Mouse (Mus musculus): ENCODE results near the gene Vgll1.

Vgll1 gene

GRCm38 (mm10) chrX:57087806-57088205 lies at the start of gene Vgll1:
Gene Vgll1, plus strand, starts transcription at chrX:57088106.
- no peak for DNase-seq (ENCODE audit: low spot score)

- no peak for DNase-seq (ENCODE audit: low spot score)
These were observed 45.1 kb upstream of the Vgll1 start, which contains the start of gene Brs3 for GRCm38 (mm10) chrX:57042774-57043173. Gene Brs3, plus strand, starts transcription at chrX:57043074.

- no peak for DNase-seq (ENCODE audit: low spot score)
These were observed 44.0 kb upstream of the Vgll1 start for GRCm38 (mm10) chrX:57043869-57044268.

GRCm38 (mm10) chrX:57052848-57053173 lies 35.1 kb upstream of the Vgll1 start:
- DNase-seq (ENCODE audit: low spot score), result no peak

- DNase-seq (ENCODE audit: low spot score), result peak; percentile 67
These were observed 34.5 kb upstream of the Vgll1 start, which contains the start of gene Htatsf1 for GRCm38 (mm10) chrX:57053174-57053992. Gene Htatsf1, plus strand, starts transcription at chrX:57053583.

DNA sequence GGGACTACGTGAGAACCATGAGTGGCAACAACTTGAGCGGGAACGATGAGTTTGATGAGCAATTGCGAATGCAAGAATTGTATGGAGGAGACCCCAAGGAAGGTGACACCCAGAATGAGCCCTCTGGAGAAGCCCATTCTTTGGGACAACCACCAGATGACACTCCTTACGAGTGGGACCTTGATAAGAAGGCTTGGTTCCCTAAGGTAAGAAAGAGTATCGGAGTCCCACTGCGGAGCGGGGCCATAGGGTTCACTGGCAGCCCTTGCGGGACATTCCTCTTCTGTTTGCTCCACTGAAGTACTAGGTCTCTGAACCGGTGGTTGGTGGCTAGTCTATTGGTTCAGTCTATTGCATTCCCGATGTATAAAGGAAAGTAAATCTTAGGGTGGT lies 33.9 kb upstream of the Vgll1 start:
- DNase-seq (ENCODE audit: low spot score), result no peak

- no peak for DNase-seq (ENCODE audit: low spot score)
These were observed 6.4 kb upstream of the Vgll1 start for GRCm38 (mm10) chrX:57081496-57081895.

GRCm38 (mm10) chrX:57103415-57103814 lies 15.5 kb downstream of the Vgll1 start:
- DNase-seq (ENCODE audit: low spot score), result no peak

- no peak for DNase-seq (ENCODE audit: low spot score)
These were observed 19.1 kb downstream of the Vgll1 start for GRCm38 (mm10) chrX:57106956-57107355.

- DNase-seq (ENCODE audit: low spot score), result no peak
These were observed 30.2 kb downstream of the Vgll1 start for GRCm38 (mm10) chrX:57118143-57118542.

DNA sequence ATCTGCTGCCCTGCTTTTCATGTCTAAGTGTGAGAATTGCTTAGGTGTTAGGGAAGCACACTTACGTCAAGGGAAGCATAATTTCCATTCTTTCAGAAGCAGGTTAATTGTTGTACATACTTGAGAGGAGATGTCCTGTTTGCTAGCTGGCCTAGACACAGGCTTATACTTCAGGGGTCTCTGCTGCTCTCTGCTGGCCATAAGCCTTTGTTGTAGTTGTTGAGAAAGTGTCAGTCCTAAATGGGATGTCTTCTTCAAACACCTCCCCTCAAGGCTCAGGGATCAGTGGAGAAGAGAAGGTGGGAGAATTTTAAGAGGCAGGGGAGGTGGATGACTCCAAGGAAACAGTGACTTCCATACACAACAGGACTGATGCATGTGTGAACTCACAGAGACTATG lies 32.9 kb downstream of the Vgll1 start:
- DNase-seq (ENCODE audit: low spot score), result no peak

GRCm38 (mm10) chrX:57130633-57131032 lies 42.7 kb downstream of the Vgll1 start:
- no peak for DNase-seq (ENCODE audit: low spot score)

DNA sequence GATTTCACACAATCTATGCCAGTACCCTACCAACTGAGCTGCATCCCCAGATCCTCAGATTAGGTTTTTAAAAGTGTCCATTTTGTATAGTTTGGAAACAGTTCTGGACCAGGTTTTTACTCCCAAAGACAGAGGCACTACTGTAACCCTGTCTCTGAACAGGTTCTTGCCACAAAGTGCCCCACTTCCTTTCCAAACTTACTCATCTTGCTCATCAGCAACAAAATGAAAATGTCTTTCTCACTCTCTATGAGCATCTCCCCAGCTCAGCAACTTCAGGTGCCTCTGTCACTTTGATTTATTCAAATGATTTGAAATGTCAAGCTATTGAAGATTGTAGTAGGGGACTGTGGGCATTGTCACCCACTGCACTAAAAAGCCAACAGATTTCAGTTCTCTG lies 49.7 kb downstream of the Vgll1 start:
- DNase-seq (ENCODE audit: low spot score), result no peak

- DNase-seq (ENCODE audit: low spot score), result no peak
These were observed 65.6 kb downstream of the Vgll1 start for GRCm38 (mm10) chrX:57153520-57153919.
